Mouse (Mus musculus) spleen, adult 18-20 months (tissue): ENCODE measurements around the gene Zc3h12d.
"Not testable (repeated sequence)": the region's sequence is repeated elsewhere in the genome, so short reads cannot be mapped to it uniquely, and the experiment has no call there.

Experiments
- DNase-seq, 2 experiments: peaks; one replicate each; pipeline ENCODE4 v3.0.0; 2022; ENCODE audit warnings: mixed read lengths in 2 of 2

The Zc3h12d gene

DNA sequence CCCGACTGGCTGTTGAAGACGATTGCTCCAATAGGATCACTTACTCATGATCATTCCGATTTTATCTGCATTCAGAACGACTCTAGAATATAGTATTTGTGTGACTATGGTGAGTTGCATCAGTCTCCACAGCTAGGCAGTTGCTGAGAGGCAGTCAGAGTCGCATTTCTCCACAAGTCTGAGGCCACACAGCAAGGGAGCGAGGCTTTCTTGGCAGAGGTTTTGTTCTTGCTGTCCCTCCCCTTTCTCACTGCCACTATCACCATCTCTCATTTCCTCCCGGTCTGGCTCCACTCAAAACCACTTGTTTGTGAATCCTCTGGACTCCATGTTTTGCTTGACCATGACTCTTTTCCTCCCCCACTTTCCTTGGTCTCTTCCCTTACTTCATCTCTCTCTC is 41.9 kb downstream of the Zc3h12d start:
- no peak for DNase-seq

DNA sequence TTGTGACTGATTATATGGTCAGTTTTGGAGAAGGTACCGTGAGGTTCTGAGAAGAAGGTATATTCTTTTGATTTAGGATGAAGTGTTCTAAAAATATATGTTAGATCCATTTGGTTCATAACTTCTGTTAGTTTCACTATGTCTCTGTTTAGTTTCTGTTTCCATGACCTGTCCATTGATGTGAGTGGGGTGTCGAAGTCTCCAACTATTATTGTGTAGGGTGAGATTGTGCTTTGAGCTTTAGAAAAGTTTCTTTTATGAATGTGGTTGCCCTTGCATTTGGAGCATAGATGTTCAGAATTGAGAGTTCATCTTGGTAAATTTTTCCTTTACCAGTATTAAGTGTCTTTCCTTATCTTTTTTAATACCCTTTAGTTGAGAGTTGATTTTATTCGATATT is 48.0 kb downstream of the Zc3h12d start:
- DNase-seq, result not testable (repeated sequence)

DNA sequence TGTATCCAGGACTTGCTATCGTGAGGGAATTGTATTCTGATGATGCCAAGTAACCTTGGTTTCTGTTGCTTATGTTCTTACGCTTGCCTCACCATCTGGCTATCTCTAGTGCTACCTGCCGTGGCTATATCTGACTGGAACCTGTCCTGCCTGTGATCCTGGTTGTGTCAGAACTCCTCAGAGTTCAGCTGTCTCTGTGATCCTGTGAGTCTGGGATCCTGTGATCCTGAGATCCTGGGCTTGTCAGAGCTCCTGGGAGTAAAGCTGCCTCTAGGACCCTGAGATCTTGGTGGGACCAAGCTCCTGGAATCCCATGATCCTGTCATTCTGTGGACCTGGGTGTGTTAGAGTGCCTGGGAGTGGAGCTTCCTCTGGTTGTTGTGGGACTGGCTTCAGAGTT is 49.7 kb downstream of the Zc3h12d start:
- DNase-seq, result no peak

DNA sequence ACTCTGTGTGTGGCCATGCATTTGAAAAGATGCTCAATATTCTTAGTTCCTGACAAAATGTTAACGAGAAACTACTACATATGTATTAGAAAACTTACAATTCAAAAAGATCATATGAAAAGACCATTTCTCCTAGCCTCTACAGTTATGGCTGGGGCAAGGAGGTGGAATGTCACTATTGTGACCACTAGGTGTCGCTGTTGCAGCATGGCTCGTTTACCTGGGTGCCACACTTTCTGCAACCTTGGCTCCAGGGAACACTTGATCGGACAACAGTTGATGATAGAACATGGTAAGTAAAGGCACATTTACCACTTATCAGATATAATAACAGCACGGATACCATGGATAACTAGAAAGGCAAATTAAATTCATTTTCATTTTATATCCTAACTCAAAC is 51.3 kb downstream of the Zc3h12d start:
- DNase-seq, result peak; percentile 33 to 73

DNA sequence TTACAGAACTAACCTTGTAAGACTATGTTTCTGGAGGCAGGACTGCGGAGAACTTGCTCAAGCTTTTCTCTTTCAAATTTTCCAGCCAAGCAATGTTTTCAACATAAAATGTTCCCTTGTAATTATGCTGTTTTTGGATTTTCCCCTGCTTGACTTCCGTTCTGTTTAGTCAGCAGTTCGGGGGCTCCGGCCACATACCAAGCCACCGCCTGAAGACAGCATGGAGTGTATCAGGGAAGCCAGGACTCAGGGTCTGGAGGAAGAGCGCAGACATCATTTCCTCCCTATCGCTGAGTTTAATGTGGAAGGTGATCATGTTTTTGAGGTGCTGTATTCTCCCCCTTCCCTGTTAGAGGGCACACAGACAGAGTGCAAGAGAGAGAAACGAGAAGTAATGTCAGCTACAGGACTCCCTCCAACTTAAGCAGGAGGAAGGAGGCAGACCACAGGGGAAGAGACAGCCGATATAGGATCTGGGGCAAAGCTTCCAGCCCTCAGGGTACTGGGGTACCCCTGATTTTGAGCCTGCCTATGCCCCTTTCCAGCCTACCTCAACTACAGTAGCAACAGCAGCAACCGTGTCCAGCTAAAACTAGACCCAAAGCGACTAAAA is 56.1 kb downstream of the Zc3h12d start:
- DNase-seq, result no peak

DNA sequence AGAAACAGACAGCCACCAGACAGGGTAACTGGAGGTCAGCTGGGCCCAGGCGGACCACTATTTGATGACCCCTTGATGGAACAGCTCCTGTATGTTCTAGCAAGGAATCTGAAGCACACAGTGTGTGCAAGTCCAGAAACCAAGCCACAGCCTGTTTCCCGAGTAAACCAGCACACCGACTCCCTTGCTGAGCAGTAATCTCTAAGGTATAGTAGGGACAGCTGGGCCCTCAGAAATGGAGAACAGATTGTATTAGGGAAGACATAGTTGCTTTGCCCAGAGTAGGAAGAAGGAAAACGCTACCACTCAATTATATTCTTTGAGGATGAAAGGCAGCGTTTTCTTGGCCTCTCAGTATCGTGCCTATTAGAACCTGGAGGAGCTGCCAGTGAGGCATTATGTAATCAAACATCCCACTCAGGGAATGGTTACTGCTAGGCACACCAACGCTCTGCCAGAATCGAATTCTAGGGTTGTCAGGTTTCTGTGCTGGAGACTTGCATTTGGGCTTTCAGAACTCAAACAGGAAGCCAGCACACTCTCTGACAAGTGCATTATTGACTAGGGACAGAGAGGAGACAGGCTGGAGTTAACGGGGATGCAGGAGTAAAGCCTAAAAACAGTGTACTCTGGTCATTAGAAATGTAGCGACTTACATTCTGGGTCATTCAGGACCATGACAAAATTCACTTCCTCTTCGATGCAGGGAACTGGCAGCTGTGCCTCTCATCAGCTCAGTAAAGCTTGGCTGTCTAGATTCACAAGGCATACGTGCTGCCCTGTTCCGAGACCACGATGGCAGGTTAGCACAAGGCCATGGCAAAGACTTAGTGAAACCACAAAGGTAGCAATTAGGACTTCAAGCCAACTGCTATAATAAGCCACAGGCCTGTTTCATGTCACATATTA is 68.7 kb downstream of the Zc3h12d start:
- DNase-seq, result no peak

DNA sequence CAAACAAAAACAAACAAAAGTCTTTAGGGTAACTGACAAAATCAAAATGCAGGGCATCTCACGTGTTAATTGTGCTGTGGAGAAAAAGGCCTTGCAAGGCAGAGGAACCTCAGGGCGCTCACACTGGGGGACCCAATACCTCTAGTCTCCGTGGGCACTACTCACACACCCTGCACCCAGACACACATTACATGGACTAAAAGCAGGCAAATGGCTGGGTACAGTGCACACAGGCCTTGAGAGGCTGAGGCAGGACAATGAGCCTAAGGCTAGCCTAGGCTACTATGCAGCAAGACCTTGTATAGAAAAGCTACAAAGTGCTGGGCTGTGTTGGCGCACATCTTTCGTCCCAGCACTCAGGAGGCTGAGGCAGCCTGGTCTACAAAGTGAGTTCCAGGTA is 71.9 kb downstream of the Zc3h12d start:
- no peak for DNase-seq

DNA sequence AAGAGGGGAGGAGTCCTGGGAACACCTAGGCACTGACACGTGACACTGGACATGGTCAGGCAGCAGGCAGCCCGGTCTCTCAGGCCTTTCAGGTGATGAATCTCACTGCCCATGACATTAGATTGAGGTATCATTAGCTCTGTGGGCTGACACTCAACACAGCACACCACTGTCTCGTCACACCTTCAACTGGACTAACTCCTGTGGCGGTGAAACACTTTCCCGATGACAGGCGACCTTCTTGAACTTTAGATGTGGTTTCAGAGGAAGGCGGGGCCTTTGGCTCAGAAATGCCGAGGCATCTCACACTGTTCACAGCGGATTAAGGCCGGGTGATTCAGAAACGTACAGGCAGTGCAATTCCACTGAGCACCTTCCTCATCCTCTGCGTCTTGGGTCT is 74.9 kb downstream of the Zc3h12d start:
- no peak for DNase-seq

DNA sequence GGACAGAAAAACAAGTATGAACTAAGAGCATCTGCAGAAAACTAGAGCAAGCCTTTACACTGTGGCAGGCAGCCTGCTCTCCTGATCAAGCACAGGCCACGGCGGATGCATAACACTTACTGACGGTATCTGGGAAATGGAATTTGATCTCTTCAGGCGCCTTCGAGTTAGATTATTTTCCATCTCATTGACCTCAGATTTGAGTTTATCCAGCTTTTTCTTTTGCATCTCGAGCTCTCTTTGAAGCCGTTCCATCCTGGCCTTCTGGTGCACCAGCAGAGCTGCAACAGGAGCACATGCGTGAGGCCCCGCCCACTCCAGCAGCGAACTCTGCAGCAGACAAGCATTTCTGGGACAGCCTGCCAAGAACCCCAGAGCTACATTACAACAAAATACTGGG is 79.0 kb downstream of the Zc3h12d start:
- no peak for DNase-seq
